Mouse (Mus musculus) hindbrain, embryonic 11.5 days (tissue): Measurements from ENCODE around the gene Spcs2. TPM values are rescaled to one million over a fixed set of nuclear protein-coding genes. Genes with fewer than 3 reads are reported as not detected.

ENCODE experiments used
- ATAC-seq: fragments of 200-750 bp; cut with Nextera tagmentation; 2 replicates; pipeline ENCODE4 v1.8.0; 2017; ENCODE audit warnings: mild to moderate bottlenecking, moderate TSS enrichment, moderate library complexity; ENCODE audit not compliant: low FRiP score
- DNase-seq: peaks from one replicate; pipeline ENCODE4 v3.0.0-alpha.2; 2015; ENCODE audit warnings: low spot score
- H3K27ac ChIP-seq: fragments of 300-500 bp; sonication (generic); 2 replicates; pipeline ENCODE4 v1.5.1; 2014; ENCODE audit warnings: mild to moderate bottlenecking, low read depth, low read length
- H3K27me3 ChIP-seq: fragments of 300-500 bp; sonication (generic); 2 replicates; pipeline ENCODE4 v1.6.1; 2014; ENCODE audit warnings: mild to moderate bottlenecking, low read length, moderate library complexity, mixed read lengths; ENCODE audit not compliant: control insufficient read depth, insufficient read depth
- H3K36me3 ChIP-seq: fragments of 300-500 bp; sonication (generic); 2 replicates; pipeline ENCODE4 v1.6.1; 2014; ENCODE audit warnings: mild to moderate bottlenecking, low read length, moderate library complexity, mixed read lengths; ENCODE audit not compliant: control insufficient read depth, insufficient read depth
- H3K4me1 ChIP-seq: fragments of 300-500 bp; sonication (generic); replicated peaks from 2 replicates; pipeline ENCODE4 v1.6.1; 2014; ENCODE audit warnings: low read length, mixed read lengths; ENCODE audit not compliant: control insufficient read depth, insufficient read depth
- H3K4me2 ChIP-seq: fragments of 300-500 bp; sonication (generic); replicated peaks from 2 replicates; pipeline ENCODE4 v1.6.1; 2014; ENCODE audit warnings: mild to moderate bottlenecking, low read depth, low read length
- H3K4me3 ChIP-seq: fragments of 300-500 bp; sonication (generic); 2 replicates; pipeline ENCODE4 v1.5.1; 2014; ENCODE audit warnings: low read depth, low read length
- H3K9ac ChIP-seq: fragments of 300-500 bp; sonication (generic); 2 replicates; pipeline ENCODE4 v1.6.1; 2014; ENCODE audit warnings: low read depth, low read length
- H3K9me3 ChIP-seq: fragments of 300-500 bp; sonication (generic); 2 replicates; pipeline ENCODE4 v1.6.1; 2016; ENCODE audit warnings: low read length; ENCODE audit not compliant: control insufficient read depth
- WGBS: fragments of 180-500 bp; shearing (Covaris S2); extraction: QIAGEN DNeasy Blood & Tissue Kit; methylation state at CpG from one replicate; pipeline ENCODE4 v1.1.7; 2014; 5-methylcytosine and 5-hydroxymethylcytosine counted together
- polyA plus RNA-seq: library from polyadenylated mRNA; unstranded; fragments of >200 nt; fragmentation: Nextera tagmentation; extraction: Ambion mirVana; gene quantifications from 2 replicates; pipeline ENCODE4 v1.2.1, GENCODE M21; 2014

The Spcs2 gene
- polyA plus RNA-seq, 1 experiment from 2014 or later = 356 TPM

- Histone ChIP-seq H3K27ac (no peak overlapping the region), H3K9ac (no peak overlapping the region)
- 82% methylated on average over 8 of the region's 8 CpGs for WGBS
Measured at GRCm38 (mm10) chr7:99803535-99803934, 59.7 kb downstream of the Spcs2 start.

GRCm38 (mm10) chr7:99799118-99799517 lies 64.1 kb downstream of the Spcs2 start:
- no peaks in the 10 kb centered on the region for H3K4me1 ChIP-seq
- WGBS = 79% methylated on average over 7 of the region's 7 CpGs
- DNase-seq (no peak), ATAC-seq (no peak)
- H3K27ac ChIP-seq = no peak overlapping the region
- H3K27me3 ChIP-seq = no peaks in the 10 kb centered on the region
- no peaks in the 10 kb centered on the region for H3K9me3 ChIP-seq
- H3K4me3 ChIP-seq = no peak overlapping the region
- no peak overlapping the region for H3K9ac ChIP-seq
- H3K36me3 ChIP-seq = no peaks in the 10 kb centered on the region
- no peak overlapping the region for H3K4me2 ChIP-seq

More at GRCm38 (mm10) chr7:99803535-99803934, 59.7 kb downstream of the Spcs2 start:
- Histone ChIP-seq H3K4me3 (no peak overlapping the region), H3K9me3 (no peaks in the 10 kb centered on the region), H3K4me1 (no peaks in the 10 kb centered on the region), H3K36me3 (no peaks in the 10 kb centered on the region), H3K4me2 (no peak overlapping the region), H3K27me3 (no peaks in the 10 kb centered on the region)
- no peak for ATAC-seq
- DNase-seq = no peak

- Histone ChIP-seq H3K4me3 (no peak overlapping the region), H3K4me2 (no peak overlapping the region), H3K27me3 (no peaks in the 10 kb centered on the region), H3K9ac (no peak overlapping the region), H3K27ac (no peak overlapping the region), H3K36me3 (no peaks in the 10 kb centered on the region), H3K9me3 (no peaks in the 10 kb centered on the region), H3K4me1 (no peaks in the 10 kb centered on the region)
- peak; percentile 89 for DNase-seq
- 36% methylated on average over 6 of the region's 6 CpGs for WGBS
- ATAC-seq = no peak
Measured at GRCm38 (mm10) chr7:99797911-99798647, 65.2 kb downstream of the Spcs2 start.

GRCm38 (mm10) chr7:99797261-99797660 lies 66.0 kb downstream of the Spcs2 start:
- 73% methylated on average over 3 of the region's 3 CpGs for WGBS
- Histone ChIP-seq H3K27me3 (no peaks in the 10 kb centered on the region), H3K27ac (no peak overlapping the region), H3K4me3 (no peak overlapping the region), H3K4me1 (no peaks in the 10 kb centered on the region), H3K36me3 (no peaks in the 10 kb centered on the region), H3K4me2 (no peak overlapping the region), H3K9ac (no peak overlapping the region), H3K9me3 (no peaks in the 10 kb centered on the region)
- DNase-seq (peak; percentile 8), ATAC-seq (no peak)

- H3K9me3 ChIP-seq = no peaks in the 10 kb centered on the region
- no peaks in the 10 kb centered on the region for H3K36me3 ChIP-seq
- H3K27me3 ChIP-seq = no peaks in the 10 kb centered on the region
- 66% methylated on average over 3 of the region's 3 CpGs for WGBS
- H3K4me2 ChIP-seq = no peak overlapping the region
- DNase-seq = no peak
- H3K27ac ChIP-seq = no peak overlapping the region
- H3K9ac ChIP-seq = no peak overlapping the region
- H3K4me1 ChIP-seq = no peaks in the 10 kb centered on the region
- no peak overlapping the region for H3K4me3 ChIP-seq
- no peak for ATAC-seq
Measured at GRCm38 (mm10) chr7:99796471-99796870, 66.8 kb downstream of the Spcs2 start.

GRCm38 (mm10) chr7:99795192-99795981 lies 67.9 kb downstream of the Spcs2 start:
- H3K4me1 ChIP-seq = no peaks in the 10 kb centered on the region
- no peaks in the 10 kb centered on the region for H3K9me3 ChIP-seq
- H3K27me3 ChIP-seq = no peaks in the 10 kb centered on the region
- WGBS = 12% methylated on average over 17 of the region's 17 CpGs
- no peak overlapping the region for H3K9ac ChIP-seq
- H3K27ac ChIP-seq = no peak overlapping the region
- H3K4me3 ChIP-seq = no peak overlapping the region
- DNase-seq (peak; percentile 68), ATAC-seq (peak; percentile 81)
- peak overlapping the region; percentile 6; the same call in 1 of the 2 replicates for H3K4me2 ChIP-seq
- H3K36me3 ChIP-seq = no peaks in the 10 kb centered on the region

- WGBS = 58% methylated on average over 2 of the region's 2 CpGs
- no peak for ATAC-seq
- H3K27ac ChIP-seq = no peak overlapping the region
- H3K9ac ChIP-seq = no peak overlapping the region
- H3K4me2 ChIP-seq = no peak overlapping the region
- H3K4me3 ChIP-seq = no peak overlapping the region
- H3K9me3 ChIP-seq = no peaks in the 10 kb centered on the region
- no peaks in the 10 kb centered on the region for H3K27me3 ChIP-seq
- no peak for DNase-seq
- no peaks in the 10 kb centered on the region for H3K36me3 ChIP-seq
- H3K4me1 ChIP-seq = no peaks in the 10 kb centered on the region
Measured at GRCm38 (mm10) chr7:99794096-99794495, 69.2 kb downstream of the Spcs2 start.

GRCm38 (mm10) chr7:99790816-99791215 lies 72.4 kb downstream of the Spcs2 start:
- H3K9me3 ChIP-seq = no peaks in the 10 kb centered on the region
- no peaks in the 10 kb centered on the region for H3K27me3 ChIP-seq
- ATAC-seq (0 out of 2 replicates have a peak, but pooled peaks have one; percentile 3), DNase-seq (no peak)
- H3K9ac ChIP-seq = no peak overlapping the region
- no peak overlapping the region for H3K4me3 ChIP-seq
- whole genome bisulfite sequencing = 73% methylated on average over 10 of the region's 10 CpGs
- no peaks in the 10 kb centered on the region for H3K36me3 ChIP-seq
- peak overlapping the region; percentile 58; the same call in 1 of the 2 replicates for H3K27ac ChIP-seq
- H3K4me1 ChIP-seq = no peaks in the 10 kb centered on the region; the same call in 1 of the 2 replicates
- H3K4me2 ChIP-seq = no peak overlapping the region
